ENCODE assay signal across 10 mouse cellular contexts in genomic region chr17:26605636-26606035, GRCm38 (mm10). TPM values are rescaled to one million over a fixed set of nuclear protein-coding genes. Genes with fewer than 3 reads are reported as not detected.
A peak's percentile ranks its signal among the peaks of the same experiment; 100 is the strongest.
DNase-seq lines count a peak whose midpoint lies in the region; ATAC-seq lines count a peak whose summit lies in the region.
"Had no signal": no experiment of that assay in that cellular context is flagged by ENCODE, and none has a peak within 500 bp of the region (broad histone marks: within the 10 kb centered on the region; RNA-seq: fewer than 3 reads in every experiment).

No protein-coding gene starts in this region.

- intact Hi-C loops in left cerebral cortex, postnatal 14 days (cut with DNase I) = no loop called here

- ATAC-seq in granulocyte monocyte progenitor cell, adult 5-6 weeks (replicated peaks; ENCODE audit: poor library complexity, severe bottlenecking) = peak; percentile 77
- ATAC-seq: forebrain, embryonic 13.5 days had no signal

- peak; percentile 46 for DNase-seq in adrenal gland, postnatal 14 days
- DNase-seq in adrenal gland, postnatal 10 days = no peak
- DNase-seq in spleen, postnatal 36 days (ENCODE audit: low spot score in 2 of 2) = peak; percentile 38 to 39
- DNase-seq in spleen, postnatal 14 days (ENCODE audit: low spot score in 2 of 2) = no peak
- DNase-seq in thymus, postnatal 25 days = no peak
- no peak for DNase-seq in left cerebral cortex, postnatal 14 days (ENCODE audit: low spot score in 2 of 2)
- DNase-seq in frontal cortex, adult 2 months (ENCODE audit: extremely low spot score in 1 of 2, low spot score in 1 of 2) = no peak
- DNase-seq: embryo, embryonic 11 days had no signal

RNA-seq across cellular contexts. Expression of gene Dusp1, which starts 43.7 kb away (rescaled TPM):
- total RNA-seq in adrenal gland, postnatal 14 days (2021) = 56.6 and 66.3 TPM in 2 replicates
- total RNA-seq in adrenal gland, postnatal 10 days (2021) = 10 to 100 TPM; 40.3 to 89.1 TPM
- 20.4 and 21.3 TPM in 2 replicates for total RNA-seq in granulocyte monocyte progenitor cell, adult 5-6 weeks (2014; fragmentation: Nextera tagmentation)
- total RNA-seq in granulocyte monocyte progenitor cell, adult 5-6 weeks (2017) = 34.3 and 43.2 TPM in 2 replicates
- 10 to 100 TPM; 28.4 to 33.2 TPM for total RNA-seq in left cerebral cortex, postnatal 14 days (2021)
- 40.9 and 60.5 TPM in 2 replicates for polyA plus RNA-seq in frontal cortex, adult 2 months (2012; rRNA removed)

RNA-seq across cellular contexts. Expression of gene Ergic1, which starts 44.3 kb away (rescaled TPM):
- total RNA-seq in adrenal gland, postnatal 14 days (2021) = 126 and 143 TPM in 2 replicates
- 100 to 1,000 TPM; 137 to 143 TPM for total RNA-seq in adrenal gland, postnatal 10 days (2021)
- total RNA-seq in granulocyte monocyte progenitor cell, adult 5-6 weeks (2014; fragmentation: Nextera tagmentation) = 88.4 and 89.5 TPM in 2 replicates
- 51.5 and 52.4 TPM in 2 replicates for total RNA-seq in granulocyte monocyte progenitor cell, adult 5-6 weeks (2017)
- total RNA-seq in left cerebral cortex, postnatal 14 days (2021) = 100 to 1,000 TPM; 180 to 195 TPM
- polyA plus RNA-seq in frontal cortex, adult 2 months (2012; rRNA removed) = 123 and 134 TPM in 2 replicates

RNA-seq across cellular contexts. Expression of gene Atp6v0e, which starts 57.4 kb away (rescaled TPM):
- total RNA-seq in adrenal gland, postnatal 14 days (2021) = 188 and 193 TPM in 2 replicates
- total RNA-seq in adrenal gland, postnatal 10 days (2021) = 100 to 1,000 TPM; 180 to 190 TPM
- 197 and 242 TPM in 2 replicates for total RNA-seq in granulocyte monocyte progenitor cell, adult 5-6 weeks (2014; fragmentation: Nextera tagmentation)
- total RNA-seq in granulocyte monocyte progenitor cell, adult 5-6 weeks (2017) = 317 and 374 TPM in 2 replicates
- total RNA-seq in left cerebral cortex, postnatal 14 days (2021) = 10 to 100 TPM; 36.7 to 45.8 TPM
- 80.3 and 80.9 TPM in 2 replicates for polyA plus RNA-seq in frontal cortex, adult 2 months (2012; rRNA removed)

Comparison
In these comparisons a context has a peak if more than half of its experiments do, and no peak if none do; other contexts are left out.
1. DNase-seq: peak in adrenal gland, postnatal 14 days (single experiment) and spleen, postnatal 36 days (2 of 2); none in adrenal gland, postnatal 10 days (single experiment), spleen, postnatal 14 days (0 of 2), thymus, postnatal 25 days (single experiment), left cerebral cortex, postnatal 14 days (0 of 2) and frontal cortex, adult 2 months (0 of 2).